Mouse (Mus musculus) liver, embryonic 16.5 days (tissue): ENCODE measurements around the gene Sec22b. TPM values are rescaled to one million over a fixed set of nuclear protein-coding genes. Genes with fewer than 3 reads are reported as not detected.

Experiments used
- ATAC-seq: fragments of 200-750 bp; cut with Nextera tagmentation; 2 replicates; pipeline ENCODE4 v1.8.0; 2017; ENCODE audit warnings: low read depth, mild to moderate bottlenecking, moderate number of reproducible peaks, moderate library complexity
- H3K27ac ChIP-seq: fragments of 300-500 bp; sonication (generic); 2 replicates; pipeline ENCODE4 v1.5.1; 2014; ENCODE audit warnings: mild to moderate bottlenecking, low read length
- H3K27me3 ChIP-seq: fragments of 300-500 bp; sonication (generic); 2 replicates; pipeline ENCODE4 v1.6.1; 2014; ENCODE audit warnings: low read depth, low read length, mixed read lengths; ENCODE audit not compliant: control insufficient read depth, insufficient read depth
- H3K36me3 ChIP-seq: fragments of 300-500 bp; sonication (generic); 2 replicates; pipeline ENCODE4 v1.6.1; 2014; ENCODE audit warnings: mild to moderate bottlenecking; ENCODE audit not compliant: control insufficient read depth, insufficient read depth
- H3K4me1 ChIP-seq: fragments of 300-500 bp; sonication (generic); 2 replicates; pipeline ENCODE4 v1.6.1; 2014; ENCODE audit warnings: low read depth, low read length, mixed read lengths; ENCODE audit not compliant: control insufficient read depth
- H3K4me2 ChIP-seq: fragments of 300-500 bp; sonication (generic); 2 replicates; pipeline ENCODE4 v1.6.1; 2014; ENCODE audit warnings: low read depth, low read length, mixed read lengths
- H3K4me3 ChIP-seq: fragments of 300-500 bp; sonication (generic); 2 replicates; pipeline ENCODE4 v1.5.1; 2014; ENCODE audit warnings: low read depth, mild to moderate bottlenecking, low read length
- H3K9ac ChIP-seq: fragments of 300-500 bp; sonication (generic); 2 replicates; pipeline ENCODE4 v1.6.1; 2014; ENCODE audit warnings: low read depth, low read length
- H3K9me3 ChIP-seq: fragments of 300-500 bp; sonication (generic); replicated peaks from 2 replicates; pipeline ENCODE4 v1.6.1; 2016; ENCODE audit warnings: low read length; ENCODE audit not compliant: control insufficient read depth
- WGBS: fragments of 180-500 bp; shearing (Covaris S2); extraction: QIAGEN DNeasy Blood & Tissue Kit; methylation state at CpG from one replicate; pipeline ENCODE4 v1.1.7; 2014; ENCODE audit not compliant: insufficient replicate concordance; 5-methylcytosine and 5-hydroxymethylcytosine counted together
- polyA plus RNA-seq: library from polyadenylated mRNA; unstranded; fragments of >200 nt; fragmentation: Nextera tagmentation; extraction: Ambion mirVana; gene quantifications from 2 replicates; pipeline ENCODE4 v1.2.1, GENCODE M21; 2015

The Sec22b gene
- polyA plus RNA-seq, 1 experiment from 2014 or later = 54.8 TPM

- Histone ChIP-seq H3K27me3 (no peaks in the 10 kb centered on the region; the same call in 1 of the 2 replicates), H3K9ac (no peak overlapping the region), H3K9me3 (no peaks in the 10 kb centered on the region), H3K4me2 (no peak overlapping the region), H3K27ac (no peak overlapping the region), H3K4me1 (no peaks in the 10 kb centered on the region), H3K36me3 (no peaks in the 10 kb centered on the region), H3K4me3 (no peak overlapping the region)
- no peak for ATAC-seq
- WGBS = 43% methylated on average over 6 of the region's 6 CpGs
These were observed 6.3 kb upstream of the Sec22b start for GRCm38 (mm10) chr3:97894695-97895094.

GRCm38 (mm10) chr3:97898381-97898780 is 2.6 kb upstream of the Sec22b start:
- Histone ChIP-seq H3K27me3 (no peaks in the 10 kb centered on the region), H3K4me1 (peaks cover 10% of the 10 kb centered on the region), H3K4me2 (no peak overlapping the region), H3K9ac (no peak overlapping the region), H3K9me3 (no peaks in the 10 kb centered on the region), H3K36me3 (no peaks in the 10 kb centered on the region), H3K27ac (no peak overlapping the region), H3K4me3 (no peak overlapping the region)
- ATAC-seq = no peak
- WGBS = 49% methylated on average over 3 of the region's 3 CpGs

GRCm38 (mm10) chr3:97901586-97901985 is 596 bp downstream of the Sec22b start:
- Histone ChIP-seq H3K9ac (peak overlapping the region; percentile 94), H3K4me3 (peak overlapping the region; percentile 99), H3K9me3 (no peaks in the 10 kb centered on the region), H3K27me3 (no peaks in the 10 kb centered on the region), H3K36me3 (no peaks in the 10 kb centered on the region), H3K27ac (peak overlapping the region; percentile 29; the same call in 1 of the 2 replicates), H3K4me2 (peak overlapping the region; percentile 69), H3K4me1 (peaks cover 10% of the 10 kb centered on the region)
- 11% methylated on average over 5 of the region's 5 CpGs for WGBS
- no peak; the same call in 1 of the 2 replicates for ATAC-seq

GRCm38 (mm10) chr3:97909737-97910136 is 8.7 kb downstream of the Sec22b start:
- ATAC-seq = no peak
- H3K9ac ChIP-seq = no peak overlapping the region

GRCm38 (mm10) chr3:97911093-97911492 is 10.1 kb downstream of the Sec22b start:
- no peaks in the 10 kb centered on the region for H3K27me3 ChIP-seq
- no peak overlapping the region for H3K27ac ChIP-seq
- H3K4me1 ChIP-seq = no peaks in the 10 kb centered on the region
- H3K4me3 ChIP-seq = no peak overlapping the region
- 79% methylated on average over 7 of the region's 7 CpGs for WGBS
- H3K9me3 ChIP-seq = no peaks in the 10 kb centered on the region
- H3K36me3 ChIP-seq = no peaks in the 10 kb centered on the region; the same call in 1 of the 2 replicates
- ATAC-seq = no peak
- H3K4me2 ChIP-seq = no peak overlapping the region
- H3K9ac ChIP-seq = no peak overlapping the region

More at GRCm38 (mm10) chr3:97909737-97910136, 8.7 kb downstream of the Sec22b start:
- 74% methylated on average over 2 of the region's 2 CpGs for WGBS
- Histone ChIP-seq H3K4me2 (no peak overlapping the region), H3K4me3 (no peak overlapping the region), H3K9me3 (no peaks in the 10 kb centered on the region), H3K4me1 (no peaks in the 10 kb centered on the region), H3K27ac (no peak overlapping the region), H3K27me3 (no peaks in the 10 kb centered on the region), H3K36me3 (no peaks in the 10 kb centered on the region; the same call in 1 of the 2 replicates)

GRCm38 (mm10) chr3:97915081-97915480 is 14.1 kb downstream of the Sec22b start:
- Histone ChIP-seq H3K4me2 (no peak overlapping the region), H3K9ac (no peak overlapping the region), H3K4me1 (no peaks in the 10 kb centered on the region), H3K9me3 (no peaks in the 10 kb centered on the region), H3K36me3 (peaks cover 6% of the 10 kb centered on the region; the same call in 1 of the 2 replicates), H3K27ac (no peak overlapping the region), H3K4me3 (no peak overlapping the region), H3K27me3 (no peaks in the 10 kb centered on the region)
- 58% methylated on average over 4 of the region's 4 CpGs for WGBS
- ATAC-seq = no peak

GRCm38 (mm10) chr3:97918885-97919550 is 18.0 kb downstream of the Sec22b start:
- H3K4me3 ChIP-seq = no peak overlapping the region
- no peaks in the 10 kb centered on the region for H3K27me3 ChIP-seq
- no peak for ATAC-seq
- H3K4me1 ChIP-seq = no peaks in the 10 kb centered on the region
- H3K27ac ChIP-seq = no peak overlapping the region
- H3K4me2 ChIP-seq = no peak overlapping the region
- H3K9ac ChIP-seq = no peak overlapping the region
- 79% methylated on average over 10 of the region's 10 CpGs for WGBS
- peaks cover 6% of the 10 kb centered on the region for H3K36me3 ChIP-seq
- no peaks in the 10 kb centered on the region for H3K9me3 ChIP-seq

GRCm38 (mm10) chr3:97925246-97925645 is 24.3 kb downstream of the Sec22b start:
- H3K27me3 ChIP-seq = no peaks in the 10 kb centered on the region
- WGBS = 77% methylated on average over 2 of the region's 2 CpGs
- peaks cover 12% of the 10 kb centered on the region for H3K4me1 ChIP-seq
- no peak for ATAC-seq
- H3K4me3 ChIP-seq = no peak overlapping the region
- no peak overlapping the region for H3K4me2 ChIP-seq
- H3K9me3 ChIP-seq = no peaks in the 10 kb centered on the region
- no peak overlapping the region for H3K27ac ChIP-seq
- no peaks in the 10 kb centered on the region; the same call in none of the 2 replicates for H3K36me3 ChIP-seq
- H3K9ac ChIP-seq = no peak overlapping the region

- peaks cover 29% of the 10 kb centered on the region for H3K4me1 ChIP-seq
- no peaks in the 10 kb centered on the region; the same call in 1 of the 2 replicates for H3K36me3 ChIP-seq
- no peaks in the 10 kb centered on the region for H3K9me3 ChIP-seq
- H3K4me3 ChIP-seq = no peak overlapping the region
- H3K27me3 ChIP-seq = no peaks in the 10 kb centered on the region
- ATAC-seq = no peak
- no peak overlapping the region for H3K9ac ChIP-seq
- H3K4me2 ChIP-seq = no peak overlapping the region
- H3K27ac ChIP-seq = no peak overlapping the region
- WGBS = 37% methylated on average over 4 of the region's 4 CpGs
These were observed 26.3 kb downstream of the Sec22b start for GRCm38 (mm10) chr3:97927322-97927721.
